21 mouse cellular contexts compared by ENCODE assay signal in genomic region chr4:77157601-77158000, GRCm38 (mm10).
A peak's percentile ranks its signal among the peaks of the same experiment; 100 is the strongest.
DNase-seq lines count a peak whose midpoint lies in the region; ATAC-seq and TF ChIP-seq lines count a peak whose summit lies in the region.
"Had no signal": no experiment of that assay in that cellular context is flagged by ENCODE, and none has a peak within 500 bp of the region (broad histone marks: within the 10 kb centered on the region; RNA-seq: fewer than 3 reads in every experiment).

No protein-coding gene starts in this region.

- H3K27me3 ChIP-seq in liver, postnatal 0 days (ENCODE audit: insufficient read depth, low read length) = no peaks in the 10 kb centered on the region
- H3K27me3 ChIP-seq: forebrain, embryonic 13.5 days; hindbrain, embryonic 13.5 days had no signal

- no peak for TF ChIP-seq EP300 in liver, postnatal 0 days (IDR thresholded peaks at IDR 0.05; ENCODE audit: low read depth)

- 65% methylated on average over 3 of the region's 3 CpGs for WGBS in liver, postnatal 0 days (ENCODE audit: insufficient replicate concordance)

- no peak for ATAC-seq in liver, postnatal 0 days
- ATAC-seq: CD4-positive, CD25-positive, alpha-beta regulatory T cell, adult 4 months; forebrain, embryonic 13.5 days; forebrain, embryonic 16.5 days; hindbrain, embryonic 16.5 days had no signal

- no peaks in the 10 kb centered on the region for H3K9me3 ChIP-seq in liver, postnatal 0 days (ENCODE audit: low read length)
- H3K9me3 ChIP-seq: forebrain, embryonic 10.5 days; forebrain, embryonic 13.5 days; hindbrain, embryonic 13.5 days had no signal

- no peak overlapping the region for H3K4me2 ChIP-seq in liver, postnatal 0 days (ENCODE audit: low read depth, low read length)
- H3K4me2 ChIP-seq: forebrain, embryonic 13.5 days; heart, embryonic 11.5 days; hindbrain, embryonic 13.5 days had no signal

- no peak overlapping the region for H3K9ac ChIP-seq in liver, postnatal 0 days (replicated peaks)
- H3K9ac ChIP-seq: forebrain, embryonic 13.5 days; hindbrain, embryonic 13.5 days had no signal

- DNase-seq in kidney, adult 8-10 months = peak; percentile 25 to 54
- no peak for DNase-seq in kidney, adult 18-20 months
- DNase-seq in brain, adult 2 months (ENCODE audit: low read depth, low spot score) = peak; percentile 20
- peak; percentile 13 for DNase-seq in kidney, postnatal 14 days
- DNase-seq in cerebellum, adult 8-10 months = no peak
- no peak for DNase-seq in liver, postnatal 0 days
- DNase-seq: adrenal gland, adult 2 months; adrenal gland, postnatal 14 days; cerebellum, adult 11-12 months; cerebellum, adult 9-10 months; cerebellum, postnatal 14 days; gastrocnemius, postnatal 10 days; gastrocnemius, postnatal 36 days; heart, adult 2 months had no signal

- no peak overlapping the region for H3K4me3 ChIP-seq in liver, postnatal 0 days (ENCODE audit: low read depth, low read length)
- H3K4me3 ChIP-seq: forebrain, embryonic 10.5 days; forebrain, embryonic 13.5 days; heart, adult 2 months; hindbrain, embryonic 13.5 days had no signal

- H3K4me1 ChIP-seq in liver, postnatal 0 days (ENCODE audit: insufficient read depth) = no peaks in the 10 kb centered on the region
- H3K4me1 ChIP-seq: forebrain, embryonic 10.5 days; forebrain, embryonic 13.5 days; hindbrain, embryonic 13.5 days had no signal

- H3K36me3 ChIP-seq in liver, postnatal 0 days (replicated peaks; ENCODE audit: insufficient read depth, low read length) = no peaks in the 10 kb centered on the region
- H3K36me3 ChIP-seq: forebrain, embryonic 10.5 days; hindbrain, embryonic 13.5 days had no signal

- TF ChIP-seq CTCF in liver, postnatal 0 days (IDR thresholded peaks at IDR 0.05; ENCODE audit: low read depth) = no peak

- no peak overlapping the region for H3K27ac ChIP-seq in liver, postnatal 0 days (ENCODE audit: low read depth)
- H3K27ac ChIP-seq: forebrain, embryonic 10.5 days; forebrain, embryonic 13.5 days; heart, adult 2 months; hindbrain, embryonic 13.5 days had no signal

Comparison
In these comparisons a context has a peak if more than half of its experiments do, and no peak if none do; other contexts are left out.
1. DNase-seq: peak in kidney, adult 8-10 months (2 of 2), brain, adult 2 months (single experiment) and kidney, postnatal 14 days (single experiment); none in kidney, adult 18-20 months (single experiment), cerebellum, adult 8-10 months (single experiment) and liver, postnatal 0 days (single experiment).